ENCODE assay signal across 8 mouse cellular contexts in the genomic region with DNA sequence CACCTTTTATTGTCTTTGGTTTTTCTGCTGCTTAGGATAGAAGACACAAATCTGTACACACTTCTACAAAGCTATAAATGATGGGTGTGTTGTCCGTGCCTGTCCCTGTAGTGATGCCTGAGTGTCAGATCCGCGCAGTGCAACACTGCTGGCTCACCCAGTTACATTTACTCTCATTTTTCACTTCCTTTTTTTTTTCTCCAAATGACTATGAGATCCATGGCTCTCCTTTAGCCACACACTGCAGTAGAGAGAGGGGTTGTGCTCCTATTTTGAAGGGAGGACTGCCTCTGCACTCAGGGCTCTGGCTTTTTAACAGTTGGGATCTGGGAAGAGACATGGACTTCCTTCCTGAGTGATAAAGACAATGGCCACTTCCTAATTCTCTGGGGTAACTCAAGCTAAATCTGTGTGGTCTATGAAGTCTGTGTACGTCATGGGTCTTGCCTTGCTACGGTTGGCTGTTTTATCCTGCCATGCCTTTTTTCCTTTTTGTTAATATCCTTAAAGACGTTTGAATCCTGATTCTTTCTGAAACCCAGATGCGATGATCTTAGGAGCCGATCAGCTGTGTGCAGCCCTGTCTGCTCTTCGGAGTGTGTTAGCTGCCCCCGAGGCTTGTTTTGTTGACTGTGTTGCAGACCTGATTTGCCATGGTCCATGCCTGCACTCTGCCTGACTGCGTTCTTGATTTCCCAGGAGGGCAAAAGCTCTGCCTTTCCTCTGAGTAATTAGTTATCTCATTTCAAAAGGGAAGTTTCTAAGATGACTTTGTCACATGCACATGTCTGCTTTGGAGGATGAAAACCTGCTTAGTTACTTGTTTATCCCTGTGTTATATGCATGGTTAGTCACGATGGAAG.
DNase-seq lines count a peak whose midpoint lies in the region; ATAC-seq and TF ChIP-seq lines count a peak whose summit lies in the region.

No protein-coding gene starts in this region.

- H3K9me3 ChIP-seq in lung, postnatal 0 days (ENCODE audit: low read length): no peaks in the 10 kb centered on the region
- H3K9me3 ChIP-seq in forebrain, embryonic 15.5 days: no peaks in the 10 kb centered on the region
- H3K9me3 ChIP-seq in intestine, embryonic 16.5 days (ENCODE audit: control insufficient read depth, low read length): no peaks in the 10 kb centered on the region

- H3K4me3 ChIP-seq in lung, postnatal 0 days (ENCODE audit: low read depth, low read length): no peak overlapping the region
- no peak overlapping the region for H3K4me3 ChIP-seq in forebrain, embryonic 15.5 days
- no peak overlapping the region for H3K4me3 ChIP-seq in intestine, embryonic 16.5 days (ENCODE audit: low read length)

- no peaks in the 10 kb centered on the region for H3K27me3 ChIP-seq in lung, postnatal 0 days (replicated peaks; ENCODE audit: insufficient read depth, low read length)
- no peaks in the 10 kb centered on the region for H3K27me3 ChIP-seq in forebrain, embryonic 15.5 days
- no peaks in the 10 kb centered on the region for H3K27me3 ChIP-seq in intestine, embryonic 16.5 days (replicated peaks; ENCODE audit: control insufficient read depth, insufficient read depth, low read length)

- no peak for TF ChIP-seq CTCF in lung, postnatal 0 days (IDR thresholded peaks at IDR 0.05)

- peaks cover 12% of the 10 kb centered on the region; the same call in 1 of the 2 replicates for H3K4me1 ChIP-seq in lung, postnatal 0 days (ENCODE audit: insufficient read depth, low read depth, low read length)
- H3K4me1 ChIP-seq in forebrain, embryonic 15.5 days: peaks cover 31% of the 10 kb centered on the region
- peaks cover 7% of the 10 kb centered on the region for H3K4me1 ChIP-seq in intestine, embryonic 16.5 days (ENCODE audit: control insufficient read depth, insufficient read depth, low read length)

- H3K4me2 ChIP-seq in lung, postnatal 0 days (replicated peaks; ENCODE audit: low read depth, low read length): no peak overlapping the region
- no peak overlapping the region for H3K4me2 ChIP-seq in forebrain, embryonic 15.5 days (replicated peaks)
- H3K4me2 ChIP-seq in intestine, embryonic 16.5 days (ENCODE audit: low read depth, low read length): no peak overlapping the region

- no peaks in the 10 kb centered on the region for H3K36me3 ChIP-seq in lung, postnatal 0 days (ENCODE audit: insufficient read depth, low read length)
- no peaks in the 10 kb centered on the region for H3K36me3 ChIP-seq in forebrain, embryonic 15.5 days
- H3K36me3 ChIP-seq in intestine, embryonic 16.5 days (ENCODE audit: control insufficient read depth, insufficient read depth, low read length): no peaks in the 10 kb centered on the region

- H3K27ac ChIP-seq in lung, postnatal 0 days (ENCODE audit: low read length): 0 out of 2 replicates have a peak overlapping the region, but pooled peaks have one; percentile 35
- H3K27ac ChIP-seq in forebrain, embryonic 15.5 days (replicated peaks): peak overlapping the region; percentile 36
- peak overlapping the region; percentile 50; the same call in 1 of the 2 replicates for H3K27ac ChIP-seq in intestine, embryonic 16.5 days (ENCODE audit: low read length)

- peak; percentile 65 for DNase-seq in lung, postnatal 0 days (ENCODE audit: low spot score)
- DNase-seq in lung, adult 18-20 months: no peak
- peak; percentile 67 for DNase-seq in retina, embryonic 14.5 days (ENCODE audit: low spot score)
- DNase-seq in ovary, postnatal 36 days (ENCODE audit: low spot score): no peak
- DNase-seq in gastrocnemius, postnatal 25 days: no peak
- no peak for DNase-seq in right cerebral cortex, postnatal 36 days (ENCODE audit: low spot score in 2 of 2)

- peak; percentile 86 for TF ChIP-seq EP300 in lung, postnatal 0 days (IDR thresholded peaks at IDR 0.05)

- H3K9ac ChIP-seq in lung, postnatal 0 days (replicated peaks; ENCODE audit: low read depth): no peak overlapping the region
- no peak overlapping the region for H3K9ac ChIP-seq in forebrain, embryonic 15.5 days (replicated peaks)
- H3K9ac ChIP-seq in intestine, embryonic 16.5 days (ENCODE audit: low read depth, low read length): no peak overlapping the region

- WGBS in lung, postnatal 0 days: 46% methylated on average over 12 of the region's 12 CpGs
- 36% methylated on average over 12 of the region's 12 CpGs for WGBS in forebrain, embryonic 15.5 days
- WGBS in intestine, embryonic 16.5 days: 63% methylated on average over 12 of the region's 12 CpGs

- ATAC-seq in lung, postnatal 0 days: peak; percentile 69
- ATAC-seq in forebrain, embryonic 15.5 days (replicated peaks): no peak
- peak; percentile 33; the same call in 1 of the 2 replicates for ATAC-seq in intestine, embryonic 16.5 days

Comparison
In these comparisons a context has a peak if more than half of its experiments do, and no peak if none do; other contexts are left out.
1. DNase-seq: peak in lung, postnatal 0 days (single experiment) and retina, embryonic 14.5 days (single experiment); none in lung, adult 18-20 months (0 of 2), ovary, postnatal 36 days (single experiment), gastrocnemius, postnatal 25 days (single experiment) and right cerebral cortex, postnatal 36 days (0 of 2).
2. Peak in every context shown above with its lines, with median percentiles within 50 percentile points of each other: H3K27ac ChIP-seq.